Mouse (Mus musculus): ENCODE data around the gene Pan3. TPM values are rescaled to one million over a fixed set of nuclear protein-coding genes. Genes with fewer than 3 reads are reported as not detected.
A peak's percentile ranks its signal among the peaks of the same experiment; 100 is the strongest.

The Pan3 gene
- polyA plus RNA-seq, 1 experiment from 2014 or later, result 71.9 TPM

GRCm38 (mm10) chr5:147406135-147406534 lies 23.8 kb upstream of the Pan3 start:
- Histone ChIP-seq H3K9ac (replicated peaks) (no peak overlapping the region), H3K9me3 (no peaks in the 10 kb centered on the region), H3K4me1 (0 out of 2 replicates have a peak, but pooled peaks cover under 1% of the 10 kb centered on the region), H3K27ac (replicated peaks) (no peak overlapping the region), H3K36me3 (no peaks in the 10 kb centered on the region), H3K4me3 (no peak overlapping the region), H3K4me2 (replicated peaks) (no peak overlapping the region), H3K27me3 (peaks cover 13% of the 10 kb centered on the region)
- 89% methylated on average over 5 of the region's 5 CpGs for WGBS
- ATAC-seq (replicated peaks), result no peak

GRCm38 (mm10) chr5:147408731-147409130 lies 21.2 kb upstream of the Pan3 start:
- H3K27ac ChIP-seq (replicated peaks), result no peak overlapping the region
- H3K9ac ChIP-seq (replicated peaks), result no peak overlapping the region
- no peaks in the 10 kb centered on the region for H3K27me3 ChIP-seq
- no peak overlapping the region for H3K4me2 ChIP-seq (replicated peaks)
- no peaks in the 10 kb centered on the region for H3K9me3 ChIP-seq
- 72% methylated on average over 29 of the region's 29 CpGs for WGBS
- no peaks in the 10 kb centered on the region for H3K36me3 ChIP-seq
- no peak overlapping the region for H3K4me3 ChIP-seq
- H3K4me1 ChIP-seq, result no peaks in the 10 kb centered on the region
- no peak for ATAC-seq (replicated peaks)

GRCm38 (mm10) chr5:147410585-147410984 lies 19.4 kb upstream of the Pan3 start:
- no peaks in the 10 kb centered on the region for H3K27me3 ChIP-seq
- H3K9me3 ChIP-seq, result no peaks in the 10 kb centered on the region
- 84% methylated on average over 6 of the region's 6 CpGs for WGBS
- H3K4me2 ChIP-seq (replicated peaks), result no peak overlapping the region
- no peaks in the 10 kb centered on the region for H3K4me1 ChIP-seq
- H3K27ac ChIP-seq (replicated peaks), result no peak overlapping the region
- no peak overlapping the region for H3K9ac ChIP-seq (replicated peaks)
- H3K4me3 ChIP-seq, result no peak overlapping the region
- no peak for ATAC-seq (replicated peaks)
- H3K36me3 ChIP-seq, result no peaks in the 10 kb centered on the region

GRCm38 (mm10) chr5:147417986-147418385 lies 12.0 kb upstream of the Pan3 start:
- Histone ChIP-seq H3K9me3 (no peaks in the 10 kb centered on the region), H3K27me3 (no peaks in the 10 kb centered on the region), H3K27ac (replicated peaks) (no peak overlapping the region), H3K4me1 (no peaks in the 10 kb centered on the region), H3K36me3 (no peaks in the 10 kb centered on the region), H3K4me2 (replicated peaks) (no peak overlapping the region), H3K9ac (replicated peaks) (no peak overlapping the region), H3K4me3 (no peak overlapping the region)
- no peak for ATAC-seq (replicated peaks)
- WGBS, result 75% methylated on average over 1 of the region's 1 CpGs

DNA sequence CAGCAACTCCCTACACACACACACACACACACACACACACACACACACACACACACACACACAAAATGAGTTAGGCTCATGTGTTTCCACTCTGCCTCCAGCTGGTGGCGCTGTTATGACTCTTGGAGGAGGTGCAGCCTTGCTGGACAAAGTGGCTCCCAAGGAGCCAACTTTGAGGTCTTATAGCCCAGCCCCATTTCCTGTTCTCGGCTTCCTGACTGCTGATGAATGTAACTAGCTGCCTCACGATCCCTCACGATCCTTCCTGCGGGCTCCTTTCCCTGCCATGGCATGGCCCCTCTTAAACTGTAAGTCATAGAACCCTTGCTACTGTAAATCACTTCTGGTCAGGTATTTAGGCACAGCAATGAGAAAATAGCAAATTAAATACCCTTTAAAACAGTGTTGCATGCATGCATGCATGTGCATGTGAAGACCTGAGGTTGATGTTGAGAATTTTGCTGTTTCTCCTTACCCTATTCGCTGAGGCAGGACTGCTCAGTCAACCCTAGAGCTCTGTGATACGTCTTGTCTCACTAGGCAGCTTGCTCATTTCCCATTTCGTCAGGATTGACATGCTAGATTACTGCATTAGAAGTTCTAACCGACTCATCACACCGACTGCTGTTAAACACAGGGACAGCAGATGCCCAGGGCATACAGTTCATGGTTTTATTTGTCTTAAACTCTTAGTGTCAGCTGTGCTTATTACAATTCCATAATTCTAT lies 11.4 kb upstream of the Pan3 start:
- ATAC-seq (replicated peaks), result no peak
- 62% methylated on average over 10 of the region's 10 CpGs for WGBS
- no peaks in the 10 kb centered on the region for H3K4me1 ChIP-seq
- no peak overlapping the region for H3K4me2 ChIP-seq (replicated peaks)
- no peaks in the 10 kb centered on the region for H3K27me3 ChIP-seq
- H3K9me3 ChIP-seq, result no peaks in the 10 kb centered on the region
- H3K9ac ChIP-seq (replicated peaks), result no peak overlapping the region
- H3K4me3 ChIP-seq, result no peak overlapping the region
- no peaks in the 10 kb centered on the region for H3K36me3 ChIP-seq
- no peak overlapping the region for H3K27ac ChIP-seq (replicated peaks)

GRCm38 (mm10) chr5:147423612-147424011 lies 6.3 kb upstream of the Pan3 start:
- Histone ChIP-seq H3K4me1 (no peaks in the 10 kb centered on the region), H3K4me2 (replicated peaks) (no peak overlapping the region), H3K9ac (replicated peaks) (no peak overlapping the region), H3K27ac (replicated peaks) (no peak overlapping the region), H3K36me3 (no peaks in the 10 kb centered on the region), H3K9me3 (no peaks in the 10 kb centered on the region), H3K4me3 (no peak overlapping the region), H3K27me3 (no peaks in the 10 kb centered on the region)
- no peak for ATAC-seq (replicated peaks)
- WGBS, result 23% methylated on average over 6 of the region's 6 CpGs

- Histone ChIP-seq H3K4me2 (replicated peaks) (no peak overlapping the region), H3K4me3 (no peak overlapping the region), H3K27ac (replicated peaks) (no peak overlapping the region), H3K4me1 (peaks cover 9% of the 10 kb centered on the region), H3K9ac (replicated peaks) (no peak overlapping the region), H3K36me3 (no peaks in the 10 kb centered on the region), H3K9me3 (no peaks in the 10 kb centered on the region), H3K27me3 (no peaks in the 10 kb centered on the region)
- no peak for ATAC-seq (replicated peaks)
- WGBS, result 76% methylated on average over 4 of the region's 4 CpGs
Observed at GRCm38 (mm10) chr5:147426048-147426805, 3.7 kb upstream of the Pan3 start.

DNA sequence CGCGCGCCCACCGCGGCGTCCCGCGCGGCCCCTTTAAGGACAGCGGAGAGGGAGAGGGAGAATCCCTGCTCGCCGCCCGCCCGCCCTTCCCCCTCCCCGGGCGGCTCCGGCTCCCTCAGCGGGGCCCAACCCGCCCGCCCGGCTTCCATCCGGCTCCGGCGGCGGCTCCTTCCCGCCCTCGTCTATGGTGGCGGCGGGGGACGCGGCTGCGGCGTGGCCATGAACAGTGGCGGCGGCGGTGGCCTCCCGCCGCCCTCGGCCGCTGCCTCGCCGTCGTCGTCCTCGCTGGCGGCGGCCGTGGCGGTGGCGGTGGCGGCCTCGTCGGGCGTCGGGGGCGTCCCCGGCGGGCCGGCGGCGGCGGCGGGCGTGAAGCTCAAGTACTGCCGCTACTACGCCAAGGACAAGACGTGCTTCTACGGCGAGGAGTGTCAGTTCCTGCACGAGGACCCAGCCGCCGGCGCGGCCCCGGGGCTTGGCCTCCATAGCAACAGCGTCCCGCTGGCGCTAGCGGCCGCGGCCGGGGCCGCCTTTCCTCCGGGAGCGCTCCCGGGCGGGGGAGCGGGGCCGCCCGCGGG lies 487 bp downstream of the Pan3 start:
- peak overlapping the region; percentile 97 for H3K9ac ChIP-seq (replicated peaks)
- ATAC-seq (replicated peaks), result peak; percentile 91
- peak overlapping the region; percentile 97 for H3K27ac ChIP-seq (replicated peaks)
- H3K4me1 ChIP-seq, result peaks cover 41% of the 10 kb centered on the region
- H3K4me2 ChIP-seq (replicated peaks), result peak overlapping the region; percentile 82
- no peaks in the 10 kb centered on the region for H3K27me3 ChIP-seq
- no peaks in the 10 kb centered on the region for H3K36me3 ChIP-seq
- H3K4me3 ChIP-seq, result peak overlapping the region; percentile 91
- 0% methylated on average over 72 of the region's 91 CpGs for WGBS
- H3K9me3 ChIP-seq, result no peaks in the 10 kb centered on the region

GRCm38 (mm10) chr5:147430936-147431839 lies 1.2 kb downstream of the Pan3 start:
- H3K4me1 ChIP-seq, result peaks cover 49% of the 10 kb centered on the region
- H3K27me3 ChIP-seq, result no peaks in the 10 kb centered on the region
- H3K4me2 ChIP-seq (replicated peaks), result peak overlapping the region; percentile 82
- H3K9ac ChIP-seq (replicated peaks), result peak overlapping the region; percentile 97
- WGBS, result 1% methylated on average over 61 of the region's 68 CpGs
- H3K27ac ChIP-seq (replicated peaks), result peak overlapping the region; percentile 97
- H3K4me3 ChIP-seq, result peak overlapping the region; percentile 91
- H3K9me3 ChIP-seq, result no peaks in the 10 kb centered on the region
- H3K36me3 ChIP-seq, result no peaks in the 10 kb centered on the region
- ATAC-seq (replicated peaks), result peak; percentile 65

DNA sequence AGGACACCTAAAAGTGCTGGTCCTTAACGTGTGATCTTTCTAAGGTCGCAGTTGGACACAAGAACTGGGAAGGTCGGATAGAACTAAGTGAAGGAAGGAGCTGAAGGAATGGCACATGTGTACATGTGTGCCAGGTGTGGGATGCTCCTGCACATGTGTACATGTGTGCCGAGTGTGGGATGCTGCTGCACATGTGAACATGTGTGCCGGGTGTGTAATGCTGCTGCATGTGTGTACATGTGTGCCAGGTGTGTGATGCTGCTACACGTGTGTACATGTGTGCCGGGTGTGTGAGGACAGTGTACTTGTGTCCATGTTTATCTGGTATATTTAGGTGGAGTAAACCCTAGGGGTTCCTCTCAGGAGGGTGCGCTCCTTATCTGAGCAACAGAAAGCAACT lies 3.0 kb downstream of the Pan3 start:
- no peak overlapping the region for H3K4me2 ChIP-seq (replicated peaks)
- H3K9me3 ChIP-seq, result no peaks in the 10 kb centered on the region
- no peak overlapping the region for H3K27ac ChIP-seq (replicated peaks)
- H3K4me3 ChIP-seq, result no peak overlapping the region
- no peaks in the 10 kb centered on the region for H3K36me3 ChIP-seq
- peaks cover 64% of the 10 kb centered on the region for H3K4me1 ChIP-seq
- 91% methylated on average over 8 of the region's 8 CpGs for WGBS
- no peaks in the 10 kb centered on the region for H3K27me3 ChIP-seq
- no peak overlapping the region for H3K9ac ChIP-seq (replicated peaks)
- no peak for ATAC-seq (replicated peaks)

DNA sequence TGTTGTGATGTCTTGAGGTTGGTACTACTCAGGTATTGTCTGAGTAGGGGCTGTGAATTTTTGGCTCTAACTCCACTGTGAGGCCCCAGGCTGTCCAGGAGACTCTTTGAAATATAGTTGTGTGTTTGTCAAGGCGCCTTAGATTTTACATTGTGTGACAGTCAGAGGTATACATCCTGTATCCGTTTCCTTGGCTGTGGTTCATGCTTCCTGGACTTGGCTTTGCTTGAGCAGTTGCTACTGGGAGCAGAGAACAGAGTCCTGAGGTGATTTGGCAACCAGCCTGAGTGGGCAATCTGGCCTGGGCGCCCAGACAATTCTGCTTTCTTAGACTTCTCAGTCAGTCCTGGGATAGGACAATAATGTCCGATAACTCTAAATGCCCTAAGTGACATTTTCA lies 5.3 kb downstream of the Pan3 start:
- no peak overlapping the region for H3K4me3 ChIP-seq
- no peak overlapping the region for H3K4me2 ChIP-seq (replicated peaks)
- no peaks in the 10 kb centered on the region for H3K36me3 ChIP-seq
- H3K27ac ChIP-seq (replicated peaks), result peak overlapping the region; percentile 12; the same call in 1 of the 2 replicates
- H3K4me1 ChIP-seq, result peaks cover 60% of the 10 kb centered on the region
- ATAC-seq (replicated peaks), result no peak
- H3K27me3 ChIP-seq, result no peaks in the 10 kb centered on the region
- H3K9ac ChIP-seq (replicated peaks), result no peak overlapping the region
- no peaks in the 10 kb centered on the region for H3K9me3 ChIP-seq
- 48% methylated on average over 4 of the region's 4 CpGs for WGBS
